Mouse (Mus musculus) heart, embryonic 12.5 days (tissue): ENCODE measurements around the gene Elmod3. TPM values are rescaled to one million over a fixed set of nuclear protein-coding genes. Genes with fewer than 3 reads are reported as not detected.

ENCODE experiments used
- ATAC-seq: fragments of 200-750 bp; cut with Nextera tagmentation; 2 replicates; pipeline ENCODE4 v1.8.0; 2017; ENCODE audit warnings: moderate TSS enrichment, moderate library complexity; ENCODE audit not compliant: insufficient number of reproducible peaks, low FRiP score
- H3K27ac ChIP-seq: fragments of 300-500 bp; sonication (generic); 2 replicates; pipeline ENCODE4 v1.5.1; 2016; ENCODE audit warnings: mild to moderate bottlenecking, moderate library complexity; ENCODE audit not compliant: poor library complexity, severe bottlenecking
- H3K27me3 ChIP-seq: fragments of 300-500 bp; sonication (generic); replicated peaks from 2 replicates; pipeline ENCODE4 v1.6.1; 2016; ENCODE audit warnings: mild to moderate bottlenecking, moderate library complexity
- H3K36me3 ChIP-seq: fragments of 300-500 bp; sonication (generic); 2 replicates; pipeline ENCODE4 v1.6.1; 2016; ENCODE audit warnings: mild to moderate bottlenecking, moderate library complexity
- H3K4me1 ChIP-seq: fragments of 300-500 bp; sonication (generic); replicated peaks from 2 replicates; pipeline ENCODE4 v1.6.1; 2016; ENCODE audit warnings: mild to moderate bottlenecking
- H3K4me2 ChIP-seq: fragments of 300-500 bp; sonication (generic); 2 replicates; pipeline ENCODE4 v1.6.1; 2016; ENCODE audit warnings: mild to moderate bottlenecking, moderate library complexity
- H3K4me3 ChIP-seq: fragments of 300-500 bp; sonication (generic); 2 replicates; pipeline ENCODE4 v1.5.1; 2016; ENCODE audit warnings: mild to moderate bottlenecking
- H3K9ac ChIP-seq: fragments of 300-500 bp; sonication (generic); 2 replicates; pipeline ENCODE4 v1.6.1; 2016; ENCODE audit warnings: mild to moderate bottlenecking, moderate library complexity
- H3K9me3 ChIP-seq: fragments of 300-500 bp; sonication (generic); replicated peaks from 2 replicates; pipeline ENCODE4 v1.6.1; 2016; ENCODE audit warnings: mild to moderate bottlenecking, moderate library complexity
- WGBS: fragments of 180-500 bp; shearing (Covaris S2); methylation state at CpG from one replicate; pipeline ENCODE4 v1.1.7; 2016; 5-methylcytosine and 5-hydroxymethylcytosine counted together
- polyA plus RNA-seq: library from polyadenylated mRNA; unstranded; fragments of >200 nt; fragmentation: Nextera tagmentation; extraction: Ambion mirVana; gene quantifications from 2 replicates; pipeline ENCODE4 v1.2.1, GENCODE M21; 2016

The Elmod3 gene
- polyA plus RNA-seq, 1 experiment from 2014 or later: 12.6 TPM

- Histone ChIP-seq H3K4me2 (no peak overlapping the region), H3K27me3 (no peaks in the 10 kb centered on the region), H3K4me3 (no peak overlapping the region), H3K27ac (no peak overlapping the region), H3K36me3 (no peaks in the 10 kb centered on the region), H3K9me3 (no peaks in the 10 kb centered on the region; the same call in 1 of the 2 replicates), H3K9ac (no peak overlapping the region), H3K4me1 (peaks cover 8% of the 10 kb centered on the region)
- 69% methylated on average over 10 of the region's 10 CpGs for WGBS
- ATAC-seq: no peak
These were observed 69.6 kb downstream of the Elmod3 start for GRCm38 (mm10) chr6:72528410-72529151.

- no peaks in the 10 kb centered on the region for H3K36me3 ChIP-seq
- H3K27me3 ChIP-seq: no peaks in the 10 kb centered on the region
- WGBS: 82% methylated on average over 4 of the region's 4 CpGs
- no peaks in the 10 kb centered on the region for H3K4me1 ChIP-seq
- H3K4me2 ChIP-seq: no peak overlapping the region
- H3K9me3 ChIP-seq: no peaks in the 10 kb centered on the region; the same call in 1 of the 2 replicates
- H3K4me3 ChIP-seq: no peak overlapping the region
- H3K27ac ChIP-seq: no peak overlapping the region
- no peak for ATAC-seq
- no peak overlapping the region for H3K9ac ChIP-seq
These were observed 71.1 kb downstream of the Elmod3 start for GRCm38 (mm10) chr6:72527070-72527469.

- Histone ChIP-seq H3K27ac (no peak overlapping the region), H3K4me3 (no peak overlapping the region), H3K9ac (no peak overlapping the region), H3K4me1 (peaks cover 13% of the 10 kb centered on the region), H3K9me3 (no peaks in the 10 kb centered on the region), H3K4me2 (no peak overlapping the region), H3K27me3 (no peaks in the 10 kb centered on the region), H3K36me3 (no peaks in the 10 kb centered on the region)
- no peak for ATAC-seq
- 70% methylated on average over 2 of the region's 2 CpGs for WGBS
These were observed 74.1 kb downstream of the Elmod3 start for GRCm38 (mm10) chr6:72524160-72524559.

- no peak overlapping the region for H3K4me2 ChIP-seq
- WGBS: 74% methylated on average over 4 of the region's 4 CpGs
These were observed 75.0 kb downstream of the Elmod3 start for GRCm38 (mm10) chr6:72523222-72523621.

GRCm38 (mm10) chr6:72522288-72522687 lies 75.9 kb downstream of the Elmod3 start:
- H3K36me3 ChIP-seq: no peaks in the 10 kb centered on the region
- H3K27ac ChIP-seq: no peak overlapping the region
- no peak overlapping the region for H3K4me2 ChIP-seq
- no peak overlapping the region for H3K9ac ChIP-seq
- H3K4me1 ChIP-seq: peaks cover 17% of the 10 kb centered on the region
- no peak for ATAC-seq
- H3K9me3 ChIP-seq: no peaks in the 10 kb centered on the region
- H3K4me3 ChIP-seq: no peak overlapping the region
- WGBS: 79% methylated on average over 5 of the region's 5 CpGs
- no peaks in the 10 kb centered on the region for H3K27me3 ChIP-seq

More at GRCm38 (mm10) chr6:72523222-72523621, 75.0 kb downstream of the Elmod3 start:
- H3K27ac ChIP-seq: no peak overlapping the region
- H3K4me3 ChIP-seq: no peak overlapping the region
- ATAC-seq: no peak
- H3K9me3 ChIP-seq: no peaks in the 10 kb centered on the region
- H3K36me3 ChIP-seq: no peaks in the 10 kb centered on the region
- peaks cover 17% of the 10 kb centered on the region for H3K4me1 ChIP-seq
- H3K9ac ChIP-seq: no peak overlapping the region
- no peaks in the 10 kb centered on the region for H3K27me3 ChIP-seq

- no peaks in the 10 kb centered on the region for H3K36me3 ChIP-seq
- no peaks in the 10 kb centered on the region for H3K9me3 ChIP-seq
- no peak within 1 kb of the TSS for H3K27ac ChIP-seq
- ATAC-seq: no peak
- H3K4me3 ChIP-seq: no peak within 1 kb of the TSS
- H3K9ac ChIP-seq: no peak within 1 kb of the TSS
- H3K4me1 ChIP-seq: peaks cover 17% of the 10 kb centered on the region
- no peaks in the 10 kb centered on the region for H3K27me3 ChIP-seq
- no peak within 1 kb of the TSS for H3K4me2 ChIP-seq
- 91% methylated on average over 5 of the region's 5 CpGs for WGBS
These were observed 76.6 kb downstream of the Elmod3 start, which contains the start of gene Sh2d6 for GRCm38 (mm10) chr6:72521607-72522006. TSS of gene Sh2d6 (minus strand) at chr6:72521707.

- Histone ChIP-seq H3K4me1 (peaks cover 17% of the 10 kb centered on the region), H3K27ac (no peak overlapping the region), H3K4me2 (no peak overlapping the region), H3K27me3 (no peaks in the 10 kb centered on the region), H3K4me3 (no peak overlapping the region), H3K9me3 (no peaks in the 10 kb centered on the region), H3K36me3 (no peaks in the 10 kb centered on the region), H3K9ac (no peak overlapping the region)
- 89% methylated on average over 5 of the region's 5 CpGs for WGBS
- ATAC-seq: no peak
These were observed 77.3 kb downstream of the Elmod3 start for GRCm38 (mm10) chr6:72520904-72521303.

GRCm38 (mm10) chr6:72519892-72520663 lies 78.1 kb downstream of the Elmod3 start:
- Histone ChIP-seq H3K27ac (peak overlapping the region; percentile 43), H3K9me3 (no peaks in the 10 kb centered on the region), H3K9ac (no peak overlapping the region), H3K4me1 (peaks cover 17% of the 10 kb centered on the region), H3K36me3 (no peaks in the 10 kb centered on the region), H3K4me2 (peak overlapping the region; percentile 18; the same call in 1 of the 2 replicates), H3K4me3 (no peak overlapping the region), H3K27me3 (no peaks in the 10 kb centered on the region)
- peak; percentile 58 for ATAC-seq
- 23% methylated on average over 10 of the region's 10 CpGs for WGBS

- WGBS: 43% methylated on average over 8 of the region's 8 CpGs
These were observed 78.9 kb downstream of the Elmod3 start for GRCm38 (mm10) chr6:72519303-72519702.

GRCm38 (mm10) chr6:72518842-72519241 lies 79.4 kb downstream of the Elmod3 start:
- ATAC-seq: no peak
- Histone ChIP-seq H3K27ac (no peak overlapping the region), H3K4me2 (no peak overlapping the region), H3K9me3 (no peaks in the 10 kb centered on the region), H3K4me3 (no peak overlapping the region), H3K36me3 (no peaks in the 10 kb centered on the region), H3K4me1 (peaks cover 19% of the 10 kb centered on the region), H3K27me3 (no peaks in the 10 kb centered on the region), H3K9ac (no peak overlapping the region)
- 73% methylated on average over 1 of the region's 1 CpGs for WGBS

More at GRCm38 (mm10) chr6:72519303-72519702, 78.9 kb downstream of the Elmod3 start:
- no peaks in the 10 kb centered on the region for H3K36me3 ChIP-seq
- H3K9ac ChIP-seq: no peak overlapping the region
- ATAC-seq: no peak
- H3K4me2 ChIP-seq: no peak overlapping the region
- H3K27me3 ChIP-seq: no peaks in the 10 kb centered on the region
- H3K9me3 ChIP-seq: no peaks in the 10 kb centered on the region
- H3K4me3 ChIP-seq: no peak overlapping the region
- H3K27ac ChIP-seq: no peak overlapping the region
- peaks cover 17% of the 10 kb centered on the region for H3K4me1 ChIP-seq
